Mouse (Mus musculus): ENCODE results near the gene Ezh1.

DNA sequence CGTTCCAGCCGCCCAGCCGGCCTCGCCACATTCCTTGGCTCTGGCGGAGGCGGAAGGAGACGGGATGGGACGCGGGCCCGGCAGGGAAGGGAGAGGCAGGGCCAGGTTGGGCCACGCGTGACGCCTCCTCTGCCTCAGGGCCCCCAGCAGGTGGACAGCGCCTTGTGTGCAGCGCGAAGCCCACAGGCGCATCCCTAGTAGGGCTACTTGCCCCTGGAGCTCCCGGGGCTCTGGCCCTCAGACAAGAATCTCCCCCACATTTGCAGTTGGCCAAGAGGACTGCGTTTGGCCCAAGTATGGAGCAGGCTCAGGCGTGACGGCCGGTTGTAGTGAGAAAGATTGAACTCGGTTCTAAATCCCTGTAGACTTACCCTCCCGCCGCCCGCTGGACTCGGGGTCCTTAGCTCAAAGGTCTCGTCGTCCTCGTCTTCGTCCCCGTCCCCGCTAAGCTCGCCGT is 55.9 kb downstream of the Ezh1 start, which contains the start of gene Cntnap1:
- TF ChIP-seq CTCF (IDR thresholded peaks at IDR 0.05): no peak; the same call in 1 of the 2 replicates
- TF ChIP-seq EP300 (IDR thresholded peaks at IDR 0.05): no peak

Data from lung, postnatal 0 days (tissue).